In the genomic region with DNA sequence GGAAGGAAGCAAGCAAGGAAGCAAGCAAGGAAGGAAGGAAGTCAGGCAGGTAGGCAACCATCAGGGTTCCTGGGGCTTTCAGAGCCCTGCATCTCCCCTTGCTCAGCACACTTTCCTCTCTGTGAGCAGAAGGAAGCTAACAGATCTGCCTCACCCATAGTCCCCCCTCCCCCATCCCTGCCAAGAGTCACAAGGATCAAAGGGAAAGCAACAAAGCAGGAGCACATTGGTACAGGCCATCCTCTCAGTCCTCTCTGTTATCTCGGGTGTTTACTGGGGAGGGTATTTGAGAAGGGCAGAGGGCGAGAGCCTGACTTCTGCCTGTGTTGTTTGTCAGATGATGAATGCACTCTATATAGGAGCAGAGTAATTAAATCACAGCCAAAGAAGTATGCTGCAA, we compare ENCODE assay signal across 18 mouse cellular contexts.
DNase-seq lines count a peak whose midpoint lies in the region; ATAC-seq and TF ChIP-seq lines count a peak whose summit lies in the region.
"Had no signal": no experiment of that assay in that cellular context is flagged by ENCODE, and none has a peak within 500 bp of the region (broad histone marks: within the 10 kb centered on the region; RNA-seq: fewer than 3 reads in every experiment).

No protein-coding gene starts in this region.

- no peak for TF ChIP-seq POLR2A in thymus, adult 2 months (IDR thresholded peaks at IDR 0.05; ENCODE audit: control insufficient read depth, extremely low read depth, insufficient read depth, low read length, poor library complexity)

- H3K4me1 ChIP-seq in kidney, embryonic 14.5 days (ENCODE audit: control insufficient read depth, insufficient read depth, low read length), result no peaks in the 10 kb centered on the region
- H3K4me1 ChIP-seq in liver, embryonic 15.5 days (replicated peaks), result no peaks in the 10 kb centered on the region
- H3K4me1 ChIP-seq in forebrain, postnatal 0 days (ENCODE audit: insufficient read depth), result no peaks in the 10 kb centered on the region
- H3K4me1 ChIP-seq in thymus, adult 2 months (replicated peaks; ENCODE audit: control insufficient read depth, insufficient read depth, low read length), result no peaks in the 10 kb centered on the region

- no peak overlapping the region for H3K4me2 ChIP-seq in kidney, embryonic 14.5 days (replicated peaks; ENCODE audit: low read depth, low read length)
- no peak overlapping the region for H3K4me2 ChIP-seq in liver, embryonic 15.5 days
- no peak overlapping the region for H3K4me2 ChIP-seq in forebrain, postnatal 0 days (ENCODE audit: low read depth)

- TF ChIP-seq CTCF in forebrain, postnatal 0 days (IDR thresholded peaks at IDR 0.05; ENCODE audit: low read depth), result no peak
- TF ChIP-seq CTCF in thymus, adult 2 months (IDR thresholded peaks at IDR 0.05; ENCODE audit: borderline replicate concordance, control insufficient read depth, extremely low read depth, insufficient read depth, low read length, poor library complexity), result no peak

- H3K36me3 ChIP-seq in kidney, embryonic 14.5 days (ENCODE audit: control insufficient read depth, insufficient read depth, low read length), result no peaks in the 10 kb centered on the region
- no peaks in the 10 kb centered on the region for H3K36me3 ChIP-seq in liver, embryonic 15.5 days (replicated peaks)
- no peaks in the 10 kb centered on the region; the same call in 1 of the 2 replicates for H3K36me3 ChIP-seq in forebrain, postnatal 0 days (ENCODE audit: insufficient read depth)
- H3K36me3 ChIP-seq in thymus, adult 2 months (ENCODE audit: control insufficient read depth, insufficient read depth, low read length), result no peaks in the 10 kb centered on the region

- 8% methylated on average over 2 of the region's 2 CpGs for WGBS in kidney, embryonic 14.5 days
- 30% methylated on average over 2 of the region's 2 CpGs for WGBS in liver, embryonic 15.5 days (ENCODE audit: insufficient replicate concordance)
- 27% methylated on average over 2 of the region's 2 CpGs for WGBS in forebrain, postnatal 0 days
- 73% methylated on average over 2 of the region's 2 CpGs for WGBS in thymus, adult 2 months

- no peak overlapping the region for H3K27ac ChIP-seq in kidney, embryonic 14.5 days (ENCODE audit: low read depth, low read length)
- H3K27ac ChIP-seq in liver, embryonic 15.5 days (replicated peaks), result no peak overlapping the region
- H3K27ac ChIP-seq in forebrain, postnatal 0 days (ENCODE audit: low read depth, low read length), result no peak overlapping the region
- no peak overlapping the region for H3K27ac ChIP-seq in thymus, adult 2 months (ENCODE audit: control insufficient read depth, insufficient read depth, low read length)
- H3K27ac ChIP-seq: hindbrain, postnatal 0 days; liver, embryonic 14.5 days; macrophage had no signal

- H3K9ac ChIP-seq in kidney, embryonic 14.5 days (ENCODE audit: low read depth, low read length), result no peak overlapping the region
- no peak overlapping the region for H3K9ac ChIP-seq in liver, embryonic 15.5 days
- no peak overlapping the region for H3K9ac ChIP-seq in forebrain, postnatal 0 days
- H3K9ac ChIP-seq: liver, embryonic 14.5 days had no signal

- H3K9me3 ChIP-seq in kidney, embryonic 14.5 days (ENCODE audit: control insufficient read depth, low read length), result no peaks in the 10 kb centered on the region; the same call in 1 of the 2 replicates
- no peaks in the 10 kb centered on the region for H3K9me3 ChIP-seq in liver, embryonic 15.5 days (replicated peaks)
- no peaks in the 10 kb centered on the region for H3K9me3 ChIP-seq in forebrain, postnatal 0 days (ENCODE audit: low read length)

- H3K27me3 ChIP-seq in kidney, embryonic 14.5 days (ENCODE audit: control insufficient read depth, insufficient read depth, low read length), result no peaks in the 10 kb centered on the region
- H3K27me3 ChIP-seq in liver, embryonic 15.5 days, result no peaks in the 10 kb centered on the region
- no peaks in the 10 kb centered on the region for H3K27me3 ChIP-seq in forebrain, postnatal 0 days (ENCODE audit: insufficient read depth, low read length)
- no peaks in the 10 kb centered on the region for H3K27me3 ChIP-seq in thymus, adult 2 months (ENCODE audit: control insufficient read depth, insufficient read depth, low read length)

- no peak overlapping the region for H3K4me3 ChIP-seq in kidney, embryonic 14.5 days (ENCODE audit: low read length)
- no peak overlapping the region for H3K4me3 ChIP-seq in liver, embryonic 15.5 days (replicated peaks)
- no peak overlapping the region for H3K4me3 ChIP-seq in forebrain, postnatal 0 days (ENCODE audit: low read depth, low read length)
- no peak overlapping the region for H3K4me3 ChIP-seq in thymus, adult 2 months (ENCODE audit: control insufficient read depth, insufficient read depth, low read length)

- no peak for ATAC-seq in kidney, embryonic 14.5 days (ENCODE audit: low FRiP score, low TSS enrichment)
- peak; percentile 23; the same call in 1 of the 2 replicates for ATAC-seq in liver, embryonic 15.5 days (ENCODE audit: insufficient read depth)
- no peak for ATAC-seq in forebrain, postnatal 0 days
- ATAC-seq: forebrain, embryonic 16.5 days; hindbrain, postnatal 0 days; intestine, embryonic 16.5 days; lung, postnatal 0 days had no signal

- DNase-seq in kidney, postnatal 25 days, result peak; percentile 27 to 59
- peak; percentile 16 for DNase-seq in ZHBTc4 (ENCODE audit: low read depth, low spot score)
- peak; percentile 24 for DNase-seq in embryo, embryonic 10 days (ENCODE audit: low spot score)
- no peak for DNase-seq in forebrain, postnatal 0 days
- DNase-seq in thymus, adult 2 months, result no peak
- DNase-seq: cerebellum, adult 11-12 months; cerebellum, postnatal 10 days; gastrocnemius, postnatal 36 days; right cerebral cortex, postnatal 4 days; thymus, postnatal 25 days had no signal

Comparison
In these comparisons a context has a peak if more than half of its experiments do, and no peak if none do; other contexts are left out.
1. DNase-seq: peak in kidney, postnatal 25 days (2 of 2), ZHBTc4 (single experiment) and embryo, embryonic 10 days (single experiment); none in forebrain, postnatal 0 days (single experiment) and thymus, adult 2 months (single experiment).